In genomic region chr15:100683041-100683440, GRCm38 (mm10) we compare ENCODE assay signal across 9 mouse cellular contexts. TPM values are rescaled to one million over a fixed set of nuclear protein-coding genes. Genes with fewer than 3 reads are reported as not detected.
A peak's percentile ranks its signal among the peaks of the same experiment; 100 is the strongest.
DNase-seq lines count a peak whose midpoint lies in the region; ATAC-seq and TF ChIP-seq lines count a peak whose summit lies in the region.
"Had no signal": no experiment of that assay in that cellular context is flagged by ENCODE, and none has a peak within 500 bp of the region (broad histone marks: within the 10 kb centered on the region; RNA-seq: fewer than 3 reads in every experiment).

No protein-coding gene starts in this region.

- WGBS in lung, embryonic 16.5 days: 50% methylated on average over 2 of the region's 2 CpGs

- peak; percentile 98 for TF ChIP-seq RAD21 in CH12.LX (IDR thresholded peaks at IDR 0.05; ENCODE audit: low read depth, low read length)

- DNase-seq in CH12.LX (ENCODE audit: extremely low read depth) (peak; percentile 94), Patski (ENCODE audit: low read depth, low spot score) (peak; percentile 51)
- DNase-seq in cerebellum, postnatal 4 days (ENCODE audit: low spot score in 2 of 2): peak; percentile 50 to 77
- DNase-seq in gastrocnemius, postnatal 25 days: peak; percentile 47
- peak; percentile 69 to 85 for DNase-seq in layer of hippocampus, adult 2 months (ENCODE audit: low spot score in 2 of 2)
- peak; percentile 84 to 88 for DNase-seq in right cerebral cortex, postnatal 10 days (ENCODE audit: low spot score in 2 of 2)
- DNase-seq in yolk sac, embryonic 10.5 days (ENCODE audit: low spot score): peak; percentile 78

- dilution Hi-C loops in CH12.LX (cut with MboI; ENCODE audit: extremely low pct_ligation_motif_present, extremely low pct_unique_long_range_greater_than_20kb, low sequenced_read_pairs): no loop called here

- TF ChIP-seq CTCF in CH12.LX (conservative IDR thresholded peaks at IDR 0.05 in 1 of 2, IDR thresholded peaks at IDR 0.05 in 1 of 2; ENCODE audit: low read depth in 2 of 2, low read length in 2 of 2) (peak; percentile 98 to 99), Patski (IDR thresholded peaks at IDR 0.05) (peak; percentile 82)
- peak; percentile 84 for TF ChIP-seq CTCF in layer of hippocampus, adult 2 months (conservative IDR thresholded peaks at IDR 0.05)

- H3K4me3 ChIP-seq in CH12.LX (replicated peaks in 1 of 3; ENCODE audit: low read depth in 2 of 3, low read length in 2 of 3, poor library complexity in 1 of 3): no peak overlapping the region
- no peak overlapping the region for H3K4me3 ChIP-seq in layer of hippocampus, adult 2 months
- no peak overlapping the region for H3K4me3 ChIP-seq in lung, embryonic 16.5 days (ENCODE audit: low read length)
- H3K4me3 ChIP-seq: neural tube, embryonic 13.5 days had no signal

- CTCF ChIA-PET in Patski (lab: Charles Lee): interaction anchor here (0.6 to 1.6 kb wide), 9 partner anchors 8 to 226 kb away, joined by 3 to 6 read pairs (median 4); no protein-coding TSS in a partner anchor

- no peak overlapping the region for H3K9ac ChIP-seq in CH12.LX (ENCODE audit: insufficient read depth, low read depth)
- H3K9ac ChIP-seq in lung, embryonic 16.5 days (ENCODE audit: low read length): no peak overlapping the region
- H3K9ac ChIP-seq: neural tube, embryonic 13.5 days had no signal

- no peak for TF ChIP-seq POLR2A in CH12.LX (IDR thresholded peaks at IDR 0.05; ENCODE audit: low read depth, low read length)

- peaks cover 0 to 2% of the 10 kb centered on the region in 2 experiments for H3K36me3 ChIP-seq in CH12.LX (replicated peaks in 1 of 2; ENCODE audit: control insufficient read depth in 1 of 2, insufficient read depth in 1 of 2, low read length in 1 of 2)
- no peaks in the 10 kb centered on the region for H3K36me3 ChIP-seq in lung, embryonic 16.5 days (ENCODE audit: control insufficient read depth, insufficient read depth, low read length)
- H3K36me3 ChIP-seq: neural tube, embryonic 13.5 days had no signal

- POLR2A ChIA-PET in Patski (lab: Charles Lee): interaction anchor here (0.6 to 0.7 kb wide), 3 partner anchors 9 to 196 kb away, joined by 3 to 4 read pairs (median 3); no protein-coding TSS in a partner anchor

- no peak for ATAC-seq in Patski
- ATAC-seq in lung, embryonic 16.5 days (ENCODE audit: low read depth): peak; percentile 31; the same call in 1 of the 2 replicates

- H3K27me3 ChIP-seq in CH12.LX (replicated peaks) (no peaks in the 10 kb centered on the region), Patski (no peaks in the 10 kb centered on the region)
- H3K27me3 ChIP-seq in lung, embryonic 16.5 days (ENCODE audit: control insufficient read depth, insufficient read depth, low read depth, low read length): peaks cover 2% of the 10 kb centered on the region

- H3K4me1 ChIP-seq in CH12.LX (ENCODE audit: control insufficient read depth in 1 of 2, insufficient read depth in 2 of 2): peaks cover 8 to 19% of the 10 kb centered on the region in 2 experiments
- H3K4me1 ChIP-seq in lung, embryonic 16.5 days (replicated peaks; ENCODE audit: control insufficient read depth, insufficient read depth, low read length): peaks cover 3% of the 10 kb centered on the region; the same call in 1 of the 2 replicates

- TF ChIP-seq EP300 in CH12.LX (IDR thresholded peaks at IDR 0.05; ENCODE audit: low read length): no peak

- no peaks in the 10 kb centered on the region for H3K9me3 ChIP-seq in CH12.LX (replicated peaks; ENCODE audit: low read length)
- H3K9me3 ChIP-seq in lung, embryonic 16.5 days (ENCODE audit: control insufficient read depth, low read length): no peaks in the 10 kb centered on the region
- H3K9me3 ChIP-seq: neural tube, embryonic 13.5 days had no signal

- no peak overlapping the region for H3K4me2 ChIP-seq in CH12.LX (ENCODE audit: insufficient read depth, low read depth, poor library complexity, severe bottlenecking)
- no peak overlapping the region for H3K4me2 ChIP-seq in lung, embryonic 16.5 days (ENCODE audit: low read depth, low read length)
- H3K4me2 ChIP-seq: neural tube, embryonic 13.5 days had no signal

- in situ Hi-C loops in CH12.LX (cut with MboI; ENCODE audit: low pct_ligation_motif_present, low pct_unique_long_range_greater_than_20kb, low sequenced_read_pairs): no loop called here
- in situ Hi-C loops in Patski (cut with MboI; ENCODE audit: low pct_unique_long_range_greater_than_20kb): loop anchor here (5.0 kb wide), 1 partner anchor 151 kb away; no protein-coding TSS in a partner anchor

- H3K79me2 ChIP-seq in CH12.LX (replicated peaks; ENCODE audit: control insufficient read depth, extremely low read depth, insufficient read depth, poor library complexity, severe bottlenecking): no peaks in the 10 kb centered on the region

- no peak overlapping the region for H3K27ac ChIP-seq in CH12.LX (ENCODE audit: insufficient read depth, low read depth)
- no peak overlapping the region for H3K27ac ChIP-seq in layer of hippocampus, adult 2 months
- H3K27ac ChIP-seq in lung, embryonic 16.5 days (ENCODE audit: low read length): no peak overlapping the region
- H3K27ac ChIP-seq: neural tube, embryonic 13.5 days had no signal

TF ChIP-seq in CH12.LX, 34 proteins besides CTCF, POLR2A, EP300 and RAD21:
- TF ChIP-seq JUN (IDR thresholded peaks at IDR 0.05; ENCODE audit: insufficient read depth, low read depth, low read length): no peak
- 0 out of 2 replicates have a peak, but pooled peaks have one; percentile 18 for TF ChIP-seq MEF2A (IDR thresholded peaks at IDR 0.05; ENCODE audit: borderline replicate concordance, low read depth, low read length)
- TF ChIP-seq NRF1 (IDR thresholded peaks at IDR 0.05; ENCODE audit: low read depth, low read length): no peak; the same call in 1 of the 2 replicates
- 0 out of 2 replicates have a peak, but pooled peaks have one; percentile 44 for TF ChIP-seq MAZ (IDR thresholded peaks at IDR 0.05; ENCODE audit: low read depth, low read length)
- TF ChIP-seq SMC3 (IDR thresholded peaks at IDR 0.05; ENCODE audit: low read depth, low read length): peak; percentile 92
- 0 out of 2 replicates have a peak, but pooled peaks have one; percentile 59 for TF ChIP-seq SIN3A (IDR thresholded peaks at IDR 0.05; ENCODE audit: low read length)
- no peak; the same call in 1 of the 2 replicates for TF ChIP-seq NELFE (IDR thresholded peaks at IDR 0.05; ENCODE audit: low read depth, low read length)
- peak; percentile 27; the same call in 1 of the 2 replicates for TF ChIP-seq BHLHE40 (IDR thresholded peaks at IDR 0.05; ENCODE audit: low read depth, low read length)
- peak; percentile 79 for TF ChIP-seq ZC3H11A (IDR thresholded peaks at IDR 0.05; ENCODE audit: low read depth, low read length)
- TF ChIP-seq KAT2A (IDR thresholded peaks at IDR 0.05; ENCODE audit: insufficient replicate concordance, low read length): no peak
- no peak for TF ChIP-seq RCOR1 (conservative IDR thresholded peaks at IDR 0.05; ENCODE audit: low read depth, low read length)
- TF ChIP-seq IRF4 (IDR thresholded peaks at IDR 0.05; ENCODE audit: low read depth, low read length): 0 out of 2 replicates have a peak, but pooled peaks have one; percentile 44
- peak; percentile 99 for TF ChIP-seq ZNF384 (IDR thresholded peaks at IDR 0.05; ENCODE audit: low read depth, low read length)
- peak; percentile 71; the same call in 1 of the 2 replicates for TF ChIP-seq MYC (IDR thresholded peaks at IDR 0.05; ENCODE audit: low read depth, low read length)
TF ChIP-seq in CH12.LX: peak in this region for 9.

RNA-seq across cellular contexts. Expression of gene Cela1, which starts 4.7 kb away (rescaled TPM):
- total RNA-seq in CH12.LX (2012; rRNA removed) (4.8 and 5.1 TPM in 2 replicates), CH12.LX (2014; rRNA removed) (1.3 and 1.8 TPM in 2 replicates)
- polyA plus RNA-seq in CH12.LX (2012; ENCODE audit: insufficient read length, low read depth) (3.3 TPM in 2 replicates), Patski (2021) (4.1 TPM)
- not detected for total RNA-seq in gastrocnemius, postnatal 25 days (2021)
- 1 to 10 TPM; 1.3 TPM for total RNA-seq in layer of hippocampus, adult 2 months (2021)
- 4.2 and 9.6 TPM in 2 replicates for polyA plus RNA-seq in lung, embryonic 16.5 days (2015; fragmentation: Nextera tagmentation; extraction: Ambion mirVana)

RNA-seq across cellular contexts. Expression of gene Bin2, which starts 13.7 kb away (rescaled TPM):
- total RNA-seq in CH12.LX (2012; rRNA removed): 60.4 and 64.8 TPM in 2 replicates
- 49.2 and 51.4 TPM in 2 replicates for total RNA-seq in CH12.LX (2014; rRNA removed)
- 72.8 and 89.9 TPM in 2 replicates for polyA plus RNA-seq in CH12.LX (2012; ENCODE audit: insufficient read length, low read depth)
- polyA plus RNA-seq in Patski (2021): not detected
- under 1 TPM in 1 of 2 experiments, not detected in 1; 0.61 TPM for total RNA-seq in gastrocnemius, postnatal 25 days (2021)
- total RNA-seq in layer of hippocampus, adult 2 months (2021): 1 to 10 TPM; 5.3 to 5.6 TPM
- 4.6 and 6.3 TPM in 2 replicates for polyA plus RNA-seq in lung, embryonic 16.5 days (2015; fragmentation: Nextera tagmentation; extraction: Ambion mirVana)

RNA-seq across cellular contexts. Expression of gene Galnt6, which starts 46.1 kb away (rescaled TPM):
- total RNA-seq in CH12.LX (2012; rRNA removed) (4.4 and 5.0 TPM in 2 replicates), CH12.LX (2014; rRNA removed) (0.58 and 0.62 TPM in 2 replicates)
- polyA plus RNA-seq in CH12.LX (2012; ENCODE audit: insufficient read length, low read depth) (2.0 TPM in 2 replicates), Patski (2021) (0.03 TPM)
- under 1 TPM; 0.08 to 0.13 TPM for total RNA-seq in gastrocnemius, postnatal 25 days (2021)
- total RNA-seq in layer of hippocampus, adult 2 months (2021): 1 to 10 TPM; 5.6 to 7.0 TPM
- 0.67 and 1.3 TPM in 2 replicates for polyA plus RNA-seq in lung, embryonic 16.5 days (2015; fragmentation: Nextera tagmentation; extraction: Ambion mirVana)

RNA-seq across cellular contexts. Expression of gene Smagp, which starts 46.3 kb away (rescaled TPM):
- total RNA-seq in CH12.LX (2012; rRNA removed): 4.9 and 7.0 TPM in 2 replicates
- total RNA-seq in CH12.LX (2014; rRNA removed): 0.55 and 1.3 TPM in 2 replicates
- polyA plus RNA-seq in CH12.LX (2012; ENCODE audit: insufficient read length, low read depth): 3.2 and 4.8 TPM in 2 replicates
- polyA plus RNA-seq in Patski (2021): 11.7 TPM
- total RNA-seq in gastrocnemius, postnatal 25 days (2021): 1 to 10 TPM; 2.5 to 3.0 TPM
- total RNA-seq in layer of hippocampus, adult 2 months (2021): 1 to 10 TPM; 1.1 to 1.7 TPM
- polyA plus RNA-seq in lung, embryonic 16.5 days (2015; fragmentation: Nextera tagmentation; extraction: Ambion mirVana): 20.5 and 22.1 TPM in 2 replicates

Comparison
In these comparisons a context has a peak if more than half of its experiments do, and no peak if none do; other contexts are left out.
1. RNA of gene Bin2, which starts 13.7 kb away (total RNA-seq): 49.2 to 64.8 TPM in CH12.LX; 5.3 to 5.6 TPM in layer of hippocampus, adult 2 months and 0.61 TPM in gastrocnemius, postnatal 25 days; every median in the first group is over 4 times any median in the second.
2. Peak in every context shown above with its lines, with median percentiles within 50 percentile points of each other: DNase-seq and CTCF ChIP-seq.